Mouse (Mus musculus) frontal cortex, adult 2 months (tissue): ENCODE measurements around the gene Sptb. TPM values are rescaled to one million over a fixed set of nuclear protein-coding genes. Genes with fewer than 3 reads are reported as not detected.

Experiments
- DNase-seq, 2 experiments: peaks; one replicate each; pipeline ENCODE4 v3.0.0; 2022; ENCODE audit warnings: low spot score in 1 of 2; ENCODE audit errors: extremely low spot score in 1 of 2
- polyA plus RNA-seq: library from polyadenylated mRNA; depleted of rRNA; stranded (reverse); fragments of >200 nt; gene quantifications from 2 replicates; pipeline ENCODE4 v1.2.3, GENCODE M21; 2012

Gene Sptb
- polyA plus RNA-seq, 1 experiment = 33.9 TPM

- DNase-seq = no peak
Observed at GRCm38 (mm10) chr12:76579806-76580205, 130.5 kb downstream of the Sptb start.

- DNase-seq = no peak
Observed at GRCm38 (mm10) chr12:76578465-76578864, 131.9 kb downstream of the Sptb start.

- DNase-seq = no peak
Observed at GRCm38 (mm10) chr12:76577858-76578257, 132.5 kb downstream of the Sptb start.

- DNase-seq = no peak
Observed at GRCm38 (mm10) chr12:76576806-76577205, 133.5 kb downstream of the Sptb start.

GRCm38 (mm10) chr12:76576061-76576460 is 134.3 kb downstream of the Sptb start:
- no peak for DNase-seq

- DNase-seq = no peak
Observed at GRCm38 (mm10) chr12:76574815-76575214, 135.5 kb downstream of the Sptb start.

GRCm38 (mm10) chr12:76573381-76573780 is 137.0 kb downstream of the Sptb start:
- no peak for DNase-seq

GRCm38 (mm10) chr12:76572261-76573251 is 137.8 kb downstream of the Sptb start:
- DNase-seq = no peak

- DNase-seq = no peak
Observed at GRCm38 (mm10) chr12:76571266-76571665, 139.1 kb downstream of the Sptb start.

GRCm38 (mm10) chr12:76570221-76570940 is 140.0 kb downstream of the Sptb start:
- DNase-seq = no peak

GRCm38 (mm10) chr12:76566284-76566683 is 144.1 kb downstream of the Sptb start:
- DNase-seq = no peak

- DNase-seq = no peak
Observed at GRCm38 (mm10) chr12:76562196-76562595, 148.2 kb downstream of the Sptb start.

- no peak for DNase-seq
Observed at GRCm38 (mm10) chr12:76558206-76558605, 152.1 kb downstream of the Sptb start.

- no peak for DNase-seq
Observed at GRCm38 (mm10) chr12:76556745-76557389, 153.5 kb downstream of the Sptb start.

- no peak for DNase-seq
Observed at GRCm38 (mm10) chr12:76556187-76556586, 154.2 kb downstream of the Sptb start.

GRCm38 (mm10) chr12:76554871-76555386 is 155.4 kb downstream of the Sptb start:
- no peak for DNase-seq

GRCm38 (mm10) chr12:76554392-76554791 is 156.0 kb downstream of the Sptb start:
- no peak for DNase-seq

- DNase-seq = no peak
Observed at GRCm38 (mm10) chr12:76553917-76554316, 156.4 kb downstream of the Sptb start.

GRCm38 (mm10) chr12:76552958-76553357 is 157.4 kb downstream of the Sptb start:
- DNase-seq = no peak

- no peak for DNase-seq
Observed at GRCm38 (mm10) chr12:76552321-76552720, 158.0 kb downstream of the Sptb start.

GRCm38 (mm10) chr12:76549203-76549602 is 161.1 kb downstream of the Sptb start:
- no peak for DNase-seq
